Mouse (Mus musculus) heart, adult 2 months (tissue): ENCODE results near the gene Polr2f.

Experiments
- CTCF ChIP-seq: fragments of 200-600 bp; IDR thresholded peaks from 2 replicates; pipeline ENCODE4 v1.8.1; 2022; ENCODE audit warnings: antibody characterized with exemption, mild to moderate bottlenecking, moderate library complexity
- EP300 ChIP-seq: fragments of 200-500 bp; IDR thresholded peaks from 2 replicates; pipeline ENCODE4 v1.6.1; 2011; ENCODE audit warnings: low read depth, low read length, control low read depth; ENCODE audit not compliant: insufficient read depth
- POLR2A ChIP-seq: fragments of 200-500 bp; IDR thresholded peaks from 2 replicates; pipeline ENCODE4 v1.6.1; 2011; ENCODE audit warnings: mild to moderate bottlenecking, low read depth, low read length, control low read depth; ENCODE audit not compliant: insufficient read depth

- TF ChIP-seq POLR2A (no peak), CTCF (0 out of 2 replicates have a peak, but pooled peaks have one; percentile 8), EP300 (no peak)
Observed at GRCm38 (mm10) chr15:79122546-79122945, 18.3 kb upstream of the Polr2f start.
